Mouse (Mus musculus) cerebellum, adult 11 months (tissue): ENCODE data around the gene Kif1bp.

Experiments used
- DNase-seq: peaks from one replicate; pipeline ENCODE4 v3.0.0; 2022

Kif1bp gene

GRCm38 (mm10) chr10:62555705-62556557 is 22.3 kb downstream of the Kif1bp start:
- no peak for DNase-seq

DNA sequence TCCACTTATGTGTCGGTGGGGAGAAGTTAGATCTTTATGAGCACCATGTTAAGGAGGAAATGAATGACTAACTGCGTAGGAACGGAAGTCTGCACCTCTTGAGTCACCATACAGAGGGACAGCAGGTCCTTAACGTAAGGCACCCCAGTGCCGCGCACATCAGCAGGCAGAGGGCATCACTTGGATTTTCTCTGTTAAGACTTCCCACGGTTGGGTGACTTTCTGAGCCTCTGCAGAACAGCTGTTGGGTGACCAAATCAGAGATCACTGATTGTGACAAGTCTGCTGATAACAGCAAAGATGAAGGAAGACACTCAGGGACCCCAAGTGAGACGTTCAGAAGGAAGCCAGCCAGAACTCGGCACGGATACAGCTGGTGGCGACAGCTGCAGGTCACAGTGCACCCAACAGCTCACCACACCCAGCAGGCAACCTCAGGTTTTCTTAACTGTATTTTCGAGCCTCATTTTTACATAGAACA is 24.6 kb downstream of the Kif1bp start:
- no peak for DNase-seq

DNA sequence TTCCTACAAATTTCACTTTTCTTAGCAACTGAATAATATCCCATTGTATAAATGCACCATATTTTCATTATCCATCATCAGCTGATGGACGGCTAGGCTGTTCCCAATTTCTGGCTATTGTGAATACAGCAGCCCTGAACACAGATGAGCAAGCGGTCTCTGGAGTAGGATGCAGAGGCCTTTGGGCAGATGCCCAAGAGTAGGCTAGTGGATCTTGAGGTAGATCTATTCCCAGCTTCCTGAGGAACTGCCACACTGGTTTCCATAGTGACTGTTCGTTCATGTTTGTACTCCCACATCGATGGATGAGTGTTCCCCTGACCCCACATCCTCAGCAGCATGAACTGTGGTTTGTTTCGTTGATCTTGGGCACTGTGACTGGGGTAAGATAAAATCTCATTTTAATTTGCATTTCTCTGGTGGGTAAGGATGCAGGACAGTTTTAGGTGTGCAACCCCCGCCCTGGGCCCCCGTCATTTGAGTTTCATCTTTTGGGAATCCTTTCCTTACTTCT is 27.4 kb downstream of the Kif1bp start:
- no peak for DNase-seq

DNA sequence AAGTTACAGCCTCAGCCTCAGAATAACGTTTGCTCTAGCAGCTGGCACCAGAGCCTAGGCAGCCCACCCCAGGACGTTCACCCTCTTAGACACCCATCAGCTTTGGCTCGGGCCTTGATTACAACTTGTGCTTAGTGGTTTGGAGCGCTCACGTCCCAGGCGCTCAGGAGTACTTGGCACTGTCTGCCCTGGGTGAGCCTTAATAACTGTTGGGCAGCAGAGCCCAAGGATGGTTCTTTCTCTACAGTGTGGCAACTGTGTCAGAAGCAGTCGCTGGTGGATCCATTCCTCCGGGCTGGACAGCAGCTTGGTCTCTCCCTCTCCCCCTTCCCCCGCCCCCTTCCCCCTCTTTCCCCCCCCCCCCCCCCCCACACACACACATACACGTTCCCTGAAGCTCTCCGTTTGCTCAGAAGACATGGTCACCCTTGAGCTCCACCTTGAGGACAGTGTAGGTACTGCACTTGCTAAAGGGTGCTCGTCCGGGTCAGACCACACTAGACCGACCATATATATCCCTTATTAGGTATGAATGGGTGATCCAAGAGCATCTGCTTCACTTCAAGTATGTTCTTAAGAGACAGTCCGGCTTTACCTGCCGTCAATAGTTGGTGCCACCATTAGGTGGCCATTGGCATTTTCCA is 28.6 kb downstream of the Kif1bp start:
- DNase-seq: peak; percentile 42

- DNase-seq: no peak
Observed at GRCm38 (mm10) chr10:62546441-62546840, 31.8 kb downstream of the Kif1bp start.

DNA sequence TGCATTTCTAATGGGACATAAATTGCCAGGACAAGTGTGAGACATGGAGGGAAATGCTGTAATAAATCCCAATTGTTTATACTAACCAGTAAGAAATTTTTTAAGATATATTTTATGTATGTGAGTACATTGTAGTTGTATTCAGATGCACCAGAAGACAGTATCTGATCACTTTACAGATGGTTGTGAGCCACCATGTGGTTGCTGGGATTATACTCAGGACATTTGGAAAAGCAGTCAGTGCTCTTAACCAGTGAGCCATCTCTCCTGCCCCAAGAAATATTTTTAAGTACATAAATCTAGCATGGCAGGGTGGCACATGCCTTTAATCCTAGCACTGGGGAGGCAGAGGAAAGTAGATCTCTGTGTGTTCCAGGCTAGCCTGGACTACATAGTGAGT is 32.5 kb downstream of the Kif1bp start:
- DNase-seq: no peak

DNA sequence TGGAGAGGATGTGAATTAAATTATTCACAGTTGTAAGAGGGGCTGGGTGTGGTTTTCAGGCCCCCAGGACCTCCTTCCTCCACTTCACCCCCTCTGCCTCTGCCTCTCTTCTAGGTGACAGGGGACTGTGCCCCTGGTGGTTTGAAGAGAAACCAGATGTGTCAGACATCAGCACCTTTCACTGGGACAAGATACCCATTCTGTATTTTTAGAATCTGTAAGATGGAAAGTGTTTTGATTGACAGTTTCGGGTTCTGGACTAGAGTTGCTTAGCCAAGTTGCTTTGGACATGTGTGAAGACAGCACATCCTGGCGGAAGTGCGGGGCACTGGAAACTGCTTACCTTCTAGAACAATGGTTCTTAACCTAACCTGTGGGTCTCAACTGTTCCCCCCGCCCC is 33.9 kb downstream of the Kif1bp start:
- DNase-seq: no peak

- DNase-seq: no peak
Observed at GRCm38 (mm10) chr10:62543399-62543808, 34.9 kb downstream of the Kif1bp start.

GRCm38 (mm10) chr10:62542928-62543327 is 35.3 kb downstream of the Kif1bp start:
- no peak for DNase-seq

DNA sequence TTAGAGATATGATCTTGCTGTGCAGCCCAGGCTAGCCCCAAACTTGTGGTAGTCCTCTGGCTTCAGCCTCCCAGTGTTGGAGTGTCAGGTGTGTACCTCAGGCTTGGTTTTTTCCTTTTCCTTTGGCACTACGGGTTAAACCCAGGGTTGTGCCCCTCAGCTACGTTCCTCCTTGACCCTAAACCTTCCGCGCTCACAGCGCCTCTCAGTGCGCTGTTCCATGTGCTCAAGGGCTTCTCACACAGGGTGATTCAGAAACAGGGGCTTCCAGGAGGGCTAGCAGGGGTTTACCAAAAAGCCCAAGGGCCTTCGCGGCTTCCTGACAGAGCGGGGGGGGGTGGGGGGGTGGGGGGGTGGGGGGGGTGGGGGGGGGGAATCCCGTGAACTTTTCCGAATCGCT is 35.8 kb downstream of the Kif1bp start:
- no peak for DNase-seq

DNA sequence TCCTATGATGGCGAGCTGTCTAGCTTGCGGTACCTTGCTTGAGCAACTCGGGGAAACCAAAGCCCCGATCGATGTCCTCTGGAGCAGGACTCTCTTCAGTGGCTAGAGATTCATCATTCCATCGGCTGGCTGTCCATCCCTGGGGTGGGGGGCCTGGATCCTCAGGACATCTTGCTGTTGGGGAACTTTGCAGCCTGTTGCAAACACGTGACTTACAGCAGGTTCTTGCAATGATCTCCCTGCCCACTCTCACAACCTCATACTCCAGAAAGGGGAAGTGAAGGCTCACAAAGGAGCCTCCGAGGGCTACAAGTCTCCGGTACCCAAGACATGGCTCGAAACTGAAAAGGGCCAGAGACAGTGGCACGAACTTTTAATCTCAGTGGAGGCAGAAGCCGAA is 36.8 kb downstream of the Kif1bp start:
- DNase-seq: no peak

GRCm38 (mm10) chr10:62540800-62541199 is 37.5 kb downstream of the Kif1bp start:
- no peak for DNase-seq

GRCm38 (mm10) chr10:62534509-62534908 is 43.7 kb downstream of the Kif1bp start:
- no peak for DNase-seq

- no peak for DNase-seq
Observed at GRCm38 (mm10) chr10:62532832-62533231, 45.4 kb downstream of the Kif1bp start.

GRCm38 (mm10) chr10:62530183-62530582 is 48.1 kb downstream of the Kif1bp start:
- no peak for DNase-seq

- DNase-seq: no peak
Observed at GRCm38 (mm10) chr10:62527351-62527750, 50.9 kb downstream of the Kif1bp start, which contains the start of gene Srgn. Srgn (minus strand) TSS chr10:62527451.

GRCm38 (mm10) chr10:62522346-62522950 is 55.8 kb downstream of the Kif1bp start:
- no peak for DNase-seq

DNA sequence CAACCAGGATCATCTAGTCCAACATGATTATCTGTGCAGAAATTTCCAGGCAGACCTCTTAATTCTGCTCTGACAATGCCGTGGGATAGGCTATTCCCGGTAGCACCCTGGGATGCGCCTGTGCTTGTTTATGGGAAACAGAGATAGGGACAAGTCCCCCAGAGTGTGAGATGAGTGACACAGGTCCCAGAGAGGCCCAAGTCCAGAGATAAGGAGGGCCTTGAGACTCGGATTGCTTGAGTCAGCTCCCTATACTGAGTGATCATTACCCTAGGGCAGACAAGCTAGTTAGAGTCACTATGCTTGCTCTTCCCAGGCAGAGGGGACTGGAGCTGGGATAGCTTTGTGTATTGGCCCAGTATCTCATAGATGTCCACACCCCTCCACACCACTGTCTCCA is 56.5 kb downstream of the Kif1bp start:
- no peak for DNase-seq

DNA sequence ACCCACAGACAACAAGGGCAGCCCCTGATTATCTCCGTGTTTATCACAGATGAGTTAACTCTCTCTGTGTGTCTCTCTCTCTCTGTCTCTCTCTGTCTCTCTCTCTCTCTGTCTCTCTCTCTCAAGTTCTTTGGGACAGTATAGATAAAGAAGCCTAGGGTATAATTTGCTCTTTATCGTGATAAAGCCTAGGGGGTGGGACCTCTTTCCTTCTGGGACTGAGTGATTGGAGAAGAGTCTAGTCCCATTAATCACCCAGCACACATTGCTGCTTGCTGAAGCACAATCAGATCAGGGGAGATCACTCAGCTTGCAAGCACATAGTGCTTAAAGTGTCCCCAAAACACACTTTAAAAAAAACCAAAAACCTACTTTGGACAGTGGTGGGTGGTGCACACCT is 57.3 kb downstream of the Kif1bp start:
- no peak for DNase-seq

GRCm38 (mm10) chr10:62517511-62517910 is 60.7 kb downstream of the Kif1bp start:
- DNase-seq: no peak

GRCm38 (mm10) chr10:62512855-62513254 is 65.4 kb downstream of the Kif1bp start:
- DNase-seq: no peak

GRCm38 (mm10) chr10:62511528-62511927 is 66.7 kb downstream of the Kif1bp start:
- DNase-seq: no peak

DNA sequence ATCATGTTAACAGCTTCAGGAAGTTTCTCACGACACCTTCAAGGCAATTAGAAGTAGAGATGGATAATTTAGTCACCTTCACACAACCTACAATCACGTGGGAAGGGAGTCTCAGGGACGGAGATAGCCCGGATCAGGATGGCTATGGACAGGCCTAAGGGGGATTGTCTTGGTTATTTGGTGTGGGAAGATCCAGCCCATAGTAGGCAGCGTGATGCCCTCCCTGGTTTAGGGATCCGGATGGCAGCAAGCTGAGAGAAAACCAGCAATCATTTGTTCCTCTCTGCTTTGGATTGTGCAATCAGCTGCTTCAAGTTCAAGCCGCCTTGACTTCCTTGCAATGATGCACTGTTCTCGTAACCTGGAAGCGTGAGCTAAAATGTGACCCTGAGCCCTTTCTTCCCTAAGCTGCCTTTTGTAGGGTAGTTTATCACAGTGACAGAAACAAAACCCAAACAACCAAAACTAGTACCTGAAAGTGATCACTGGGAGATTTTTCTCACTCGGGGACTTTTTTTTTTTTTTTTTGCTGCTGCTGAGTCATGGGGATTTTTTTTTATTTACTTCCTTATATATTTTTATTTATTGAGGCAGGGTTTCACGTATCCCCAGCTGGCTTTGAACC is 69.1 kb downstream of the Kif1bp start:
- DNase-seq: no peak
